Mouse (Mus musculus): Measurements from ENCODE around the gene Fkbp7.

GRCm38 (mm10) chr2:76639637-76640036 is 33.3 kb downstream of the Fkbp7 start:
- no peak for TF ChIP-seq CTCF (IDR thresholded peaks at IDR 0.05; ENCODE audit: low read depth, low read length)
- TF ChIP-seq POLR2A (IDR thresholded peaks at IDR 0.05; ENCODE audit: borderline replicate concordance, low read depth, low read length): no peak

All from bone marrow macrophage, adult 2 months (primary cell).